Mouse (Mus musculus): ENCODE results near the gene Xiap. TPM values are rescaled to one million over a fixed set of nuclear protein-coding genes. Genes with fewer than 3 reads are reported as not detected.
A peak's percentile ranks its signal among the peaks of the same experiment; 100 is the strongest.
"Not testable (repeated sequence)": the region's sequence is repeated elsewhere in the genome, so short reads cannot be mapped to it uniquely, and the experiment has no call there.

Xiap gene
- polyA plus RNA-seq (2015; fragmentation: Nextera tagmentation; extraction: Ambion mirVana) = 11.8 and 13.9 TPM in 2 replicates

GRCm38 (mm10) chrX:42059282-42060068, at the start of gene Xiap:
TSS of gene Xiap (plus strand) at chrX:42059679.
- DNase-seq (ENCODE audit: low spot score) = no peak

GRCm38 (mm10) chrX:42012677-42013208, 46.7 kb upstream of the Xiap start:
- no peak for DNase-seq (ENCODE audit: low spot score)

GRCm38 (mm10) chrX:42013776-42014175, 45.7 kb upstream of the Xiap start:
- no peak for DNase-seq (ENCODE audit: low spot score)

- DNase-seq (ENCODE audit: low spot score) = no peak
Measured at GRCm38 (mm10) chrX:42014502-42014901, 45.0 kb upstream of the Xiap start.

GRCm38 (mm10) chrX:42018030-42018429, 41.4 kb upstream of the Xiap start:
- no peak for DNase-seq (ENCODE audit: low spot score)

- no peak for DNase-seq (ENCODE audit: low spot score)
Measured at GRCm38 (mm10) chrX:42019441-42019840, 40.0 kb upstream of the Xiap start.

- not testable (repeated sequence) for DNase-seq (ENCODE audit: low spot score)
Measured at GRCm38 (mm10) chrX:42025802-42026440, 33.6 kb upstream of the Xiap start.

GRCm38 (mm10) chrX:42026981-42027380, 32.5 kb upstream of the Xiap start:
- DNase-seq (ENCODE audit: low spot score) = not testable (repeated sequence)

- DNase-seq (ENCODE audit: low spot score) = peak; percentile 43
Measured at GRCm38 (mm10) chrX:42033111-42033693, 26.3 kb upstream of the Xiap start.

- no peak for DNase-seq (ENCODE audit: low spot score)
Measured at GRCm38 (mm10) chrX:42033911-42034310, 25.6 kb upstream of the Xiap start.

- DNase-seq (ENCODE audit: low spot score) = no peak
Measured at GRCm38 (mm10) chrX:42039481-42039880, 20.0 kb upstream of the Xiap start.

- DNase-seq (ENCODE audit: low spot score) = no peak
Measured at GRCm38 (mm10) chrX:42044935-42045334, 14.5 kb upstream of the Xiap start.

- no peak for DNase-seq (ENCODE audit: low spot score)
Measured at GRCm38 (mm10) chrX:42050652-42051643, 8.5 kb upstream of the Xiap start.

GRCm38 (mm10) chrX:42057012-42057411, 2.5 kb upstream of the Xiap start:
- no peak for DNase-seq (ENCODE audit: low spot score)

- no peak for DNase-seq (ENCODE audit: low spot score)
Measured at GRCm38 (mm10) chrX:42057873-42058272, 1.6 kb upstream of the Xiap start.

- DNase-seq (ENCODE audit: low spot score) = no peak
Measured at GRCm38 (mm10) chrX:42063621-42064020, 4.1 kb downstream of the Xiap start.

GRCm38 (mm10) chrX:42065086-42065485, 5.6 kb downstream of the Xiap start:
- DNase-seq (ENCODE audit: low spot score) = no peak

GRCm38 (mm10) chrX:42066771-42067170, 7.3 kb downstream of the Xiap start:
- no peak for DNase-seq (ENCODE audit: low spot score)

- DNase-seq (ENCODE audit: low spot score) = peak; percentile 59
Measured at GRCm38 (mm10) chrX:42067791-42068200, 8.3 kb downstream of the Xiap start.

- DNase-seq (ENCODE audit: low spot score) = peak; percentile 40
Measured at GRCm38 (mm10) chrX:42068201-42068874, 8.9 kb downstream of the Xiap start.
